Mouse (Mus musculus) erythroblast, embryonic 14.5 days (primary cell): Measurements from ENCODE around the gene Ndrg4.

ENCODE experiments used
- GATA1 ChIP-seq: IDR thresholded peaks from 2 replicates; pipeline ENCODE4 v1.6.1; 2012; ENCODE audit warnings: low read length, inconsistent platforms, mixed read lengths
- TAL1 ChIP-seq: IDR thresholded peaks from 3 replicates; pipeline ENCODE4 v1.6.1; 2012; ENCODE audit warnings: low read length, inconsistent platforms, mixed read lengths

DNA sequence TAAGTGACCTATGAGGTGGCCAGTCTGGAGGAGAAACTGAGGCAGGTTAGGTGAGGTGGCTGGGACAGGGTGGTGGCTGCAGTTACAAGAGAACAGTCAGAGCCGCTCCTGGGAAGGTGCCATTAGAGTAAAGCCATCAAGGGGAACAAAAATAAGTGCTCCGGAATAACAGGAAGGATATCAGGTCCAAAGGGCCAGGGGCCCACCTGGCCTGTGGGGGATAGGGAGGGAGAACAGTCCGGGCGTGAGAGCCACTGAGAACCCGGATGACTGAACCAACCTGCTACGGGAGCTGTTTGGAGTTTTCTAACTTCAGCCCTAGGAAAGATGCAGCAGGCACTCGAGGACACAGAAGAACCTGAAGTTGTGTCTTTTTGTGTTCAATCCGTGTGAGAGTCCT, 15.7 kb upstream of the Ndrg4 start:
- TF ChIP-seq GATA1 (no peak), TAL1 (no peak)
